Mouse (Mus musculus): ENCODE results near the gene Adamtsl5. TPM values are rescaled to one million over a fixed set of nuclear protein-coding genes. Genes with fewer than 3 reads are reported as not detected.

Adamtsl5 gene
- polyA plus RNA-seq, 1 experiment from 2014 or later: 2.5 TPM

DNA sequence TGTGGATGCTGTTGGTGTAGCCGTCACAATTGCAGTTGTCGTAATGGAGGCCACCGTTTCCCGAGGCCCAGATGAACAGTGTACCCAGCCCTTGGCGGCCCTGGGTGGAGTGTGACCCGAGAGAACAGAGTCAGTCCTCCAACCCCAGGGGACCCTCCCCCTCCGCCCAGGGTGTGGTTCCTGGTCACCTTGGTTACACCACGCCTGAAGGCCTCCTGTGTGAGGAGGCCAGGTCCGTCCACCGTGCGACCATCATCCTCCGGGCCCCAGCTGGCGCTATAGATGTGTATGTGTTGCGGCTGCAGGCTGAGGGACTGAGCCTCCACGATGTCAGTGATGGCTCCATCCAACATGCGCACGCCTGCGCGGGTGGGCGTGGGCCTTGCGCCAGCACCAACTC lies 23.2 kb downstream of the Adamtsl5 start:
- Histone ChIP-seq H3K9ac (0 out of 2 replicates have a peak overlapping the region, but pooled peaks have one; percentile 15), H3K4me3 (replicated peaks) (no peak overlapping the region), H3K4me2 (no peak overlapping the region), H3K27ac (no peak overlapping the region; the same call in 1 of the 2 replicates), H3K4me1 (replicated peaks) (peaks cover 74% of the 10 kb centered on the region), H3K9me3 (replicated peaks) (no peaks in the 10 kb centered on the region), H3K36me3 (no peaks in the 10 kb centered on the region), H3K27me3 (no peaks in the 10 kb centered on the region)
- ATAC-seq (ENCODE audit: low read depth) (no peak), DNase-seq (no peak)
- WGBS (ENCODE audit: insufficient replicate concordance): 74% methylated on average over 21 of the region's 21 CpGs

GRCm38 (mm10) chr10:80324120-80325037 lies 23.8 kb downstream of the Adamtsl5 start:
- Histone ChIP-seq H3K4me1 (replicated peaks) (peaks cover 73% of the 10 kb centered on the region), H3K9me3 (replicated peaks) (no peaks in the 10 kb centered on the region), H3K36me3 (peaks cover 1% of the 10 kb centered on the region), H3K27me3 (no peaks in the 10 kb centered on the region), H3K27ac (peak overlapping the region; percentile 91), H3K4me2 (peak overlapping the region; percentile 100), H3K4me3 (replicated peaks) (peak overlapping the region; percentile 80), H3K9ac (peak overlapping the region; percentile 82)
- WGBS (ENCODE audit: insufficient replicate concordance): 73% methylated on average over 17 of the region's 17 CpGs
- no peak for DNase-seq
- ATAC-seq (ENCODE audit: low read depth): no peak

GRCm38 (mm10) chr10:80323261-80324119 lies 24.7 kb downstream of the Adamtsl5 start:
- under 1% methylated on average over 44 of the region's 46 CpGs for WGBS (ENCODE audit: insufficient replicate concordance)
- H3K4me3 ChIP-seq (replicated peaks): peak overlapping the region; percentile 80
- DNase-seq (peak; percentile 77), ATAC-seq (ENCODE audit: low read depth) (peak; percentile 67)
- peaks cover 10% of the 10 kb centered on the region for H3K36me3 ChIP-seq
- peak overlapping the region; percentile 82 for H3K9ac ChIP-seq
- peaks cover 73% of the 10 kb centered on the region for H3K4me1 ChIP-seq (replicated peaks)
- peak overlapping the region; percentile 100 for H3K4me2 ChIP-seq
- H3K9me3 ChIP-seq (replicated peaks): no peaks in the 10 kb centered on the region
- H3K27ac ChIP-seq: peak overlapping the region; percentile 91
- H3K27me3 ChIP-seq: no peaks in the 10 kb centered on the region

- 2% methylated on average over 28 of the region's 28 CpGs for WGBS (ENCODE audit: insufficient replicate concordance)
- Histone ChIP-seq H3K27me3 (0 out of 2 replicates have a peak, but pooled peaks cover under 1% of the 10 kb centered on the region), H3K9ac (peak overlapping the region; percentile 82), H3K4me1 (replicated peaks) (peaks cover 75% of the 10 kb centered on the region), H3K9me3 (replicated peaks) (no peaks in the 10 kb centered on the region), H3K36me3 (peaks cover 17% of the 10 kb centered on the region), H3K4me3 (replicated peaks) (peak overlapping the region; percentile 80), H3K4me2 (peak overlapping the region; percentile 100), H3K27ac (peak overlapping the region; percentile 91)
- no peak for DNase-seq
- ATAC-seq (ENCODE audit: low read depth): peak; percentile 8; the same call in 1 of the 2 replicates
Measured at GRCm38 (mm10) chr10:80322811-80323211, 25.4 kb downstream of the Adamtsl5 start.

GRCm38 (mm10) chr10:80321670-80322581 lies 26.3 kb downstream of the Adamtsl5 start:
- no peak for ATAC-seq (ENCODE audit: low read depth)
- WGBS (ENCODE audit: insufficient replicate concordance): 83% methylated on average over 21 of the region's 21 CpGs
- DNase-seq: no peak
- Histone ChIP-seq H3K9ac (peak overlapping the region; percentile 82), H3K4me2 (peak overlapping the region; percentile 100), H3K4me1 (replicated peaks) (peaks cover 84% of the 10 kb centered on the region), H3K27me3 (peaks cover 9% of the 10 kb centered on the region; the same call in 1 of the 2 replicates), H3K36me3 (peaks cover 24% of the 10 kb centered on the region), H3K9me3 (replicated peaks) (no peaks in the 10 kb centered on the region), H3K27ac (peak overlapping the region; percentile 91), H3K4me3 (replicated peaks) (peak overlapping the region; percentile 80)

GRCm38 (mm10) chr10:80321014-80321669 lies 27.1 kb downstream of the Adamtsl5 start:
- H3K4me2 ChIP-seq: peak overlapping the region; percentile 100
- 50% methylated on average over 6 of the region's 6 CpGs for WGBS (ENCODE audit: insufficient replicate concordance)
- peak overlapping the region; percentile 80 for H3K4me3 ChIP-seq (replicated peaks)

GRCm38 (mm10) chr10:80320340-80320760 lies 27.9 kb downstream of the Adamtsl5 start, which contains the start of gene 2310011J03Rik:
Gene 2310011J03Rik, minus strand, starts transcription at chr10:80320537.
- H3K27ac ChIP-seq: peak within 1 kb of the TSS; percentile 91
- H3K27me3 ChIP-seq: peaks cover 24% of the 10 kb centered on the region
- H3K4me1 ChIP-seq (replicated peaks): peaks cover 92% of the 10 kb centered on the region
- H3K9me3 ChIP-seq (replicated peaks): no peaks in the 10 kb centered on the region
- H3K4me2 ChIP-seq: peak within 1 kb of the TSS; percentile 100
- peak within 1 kb of the TSS; percentile 85 for H3K4me3 ChIP-seq (replicated peaks)
- H3K9ac ChIP-seq: peak within 1 kb of the TSS; percentile 93
- under 1% methylated on average over 34 of the region's 34 CpGs for WGBS (ENCODE audit: insufficient replicate concordance)
- DNase-seq (peak; percentile 87), ATAC-seq (ENCODE audit: low read depth) (peak; percentile 58)
- peaks cover 24% of the 10 kb centered on the region for H3K36me3 ChIP-seq

More at GRCm38 (mm10) chr10:80321014-80321669, 27.1 kb downstream of the Adamtsl5 start:
- DNase-seq (no peak), ATAC-seq (ENCODE audit: low read depth) (no peak)
- Histone ChIP-seq H3K4me1 (replicated peaks) (peaks cover 92% of the 10 kb centered on the region), H3K27ac (peak overlapping the region; percentile 91), H3K9ac (peak overlapping the region; percentile 37), H3K27me3 (peaks cover 16% of the 10 kb centered on the region), H3K36me3 (peaks cover 24% of the 10 kb centered on the region), H3K9me3 (replicated peaks) (no peaks in the 10 kb centered on the region)

DNA sequence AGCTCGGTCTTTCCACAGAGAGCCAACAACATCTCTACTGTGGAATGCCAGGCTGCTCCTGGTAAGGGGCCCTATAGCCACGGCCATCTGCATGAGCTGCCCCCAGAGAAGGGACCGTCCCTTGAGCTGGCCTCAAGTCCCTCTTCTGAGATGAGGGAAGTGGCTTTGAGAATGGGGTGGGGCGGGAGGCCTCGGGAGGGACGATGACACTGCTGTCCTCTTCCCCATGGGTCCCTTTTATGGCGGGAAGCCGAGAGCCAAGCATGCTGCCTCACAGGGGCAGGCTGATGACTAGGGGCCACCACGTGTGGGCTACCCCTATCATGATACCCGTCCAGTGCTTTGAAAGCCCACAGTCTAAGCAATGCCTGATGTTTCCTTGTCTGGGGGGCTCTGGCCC lies 31.2 kb downstream of the Adamtsl5 start:
- H3K36me3 ChIP-seq: peaks cover 24% of the 10 kb centered on the region
- peaks cover 67% of the 10 kb centered on the region for H3K4me1 ChIP-seq (replicated peaks)
- no peak overlapping the region for H3K4me3 ChIP-seq (replicated peaks)
- peak overlapping the region; percentile 59 for H3K27ac ChIP-seq
- H3K4me2 ChIP-seq: peak overlapping the region; percentile 37
- H3K9me3 ChIP-seq (replicated peaks): no peaks in the 10 kb centered on the region
- no peak for DNase-seq
- ATAC-seq (ENCODE audit: low read depth): no peak
- H3K27me3 ChIP-seq: peaks cover 58% of the 10 kb centered on the region
- WGBS (ENCODE audit: insufficient replicate concordance): 29% methylated on average over 10 of the region's 10 CpGs
- H3K9ac ChIP-seq: peak overlapping the region; percentile 51

DNA sequence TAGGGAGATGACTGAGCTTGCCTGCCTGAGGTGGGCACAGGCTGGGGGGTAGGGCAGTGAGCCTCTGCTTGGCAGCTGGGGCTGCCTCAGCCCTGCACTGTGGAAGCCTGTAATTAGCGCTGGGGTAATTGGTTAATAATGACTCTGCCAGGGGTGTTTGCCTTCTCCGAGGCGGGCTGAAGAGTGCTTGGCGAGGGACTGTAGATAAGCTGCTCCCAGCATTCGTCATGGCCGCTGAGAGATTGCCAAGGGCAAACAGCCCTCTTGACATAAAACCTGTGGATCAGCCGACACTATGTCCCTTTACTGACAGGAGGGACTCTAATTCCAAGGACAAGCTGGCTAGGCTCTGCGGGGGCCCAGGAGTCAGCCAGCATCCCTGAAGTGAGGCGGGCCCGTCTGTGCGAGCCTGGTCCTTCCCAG lies 31.8 kb downstream of the Adamtsl5 start:
- H3K4me3 ChIP-seq (replicated peaks): no peak overlapping the region
- H3K27ac ChIP-seq: peak overlapping the region; percentile 15
- DNase-seq (no peak), ATAC-seq (ENCODE audit: low read depth) (no peak)
- H3K4me1 ChIP-seq (replicated peaks): peaks cover 60% of the 10 kb centered on the region
- peak overlapping the region; percentile 51 for H3K9ac ChIP-seq
- WGBS (ENCODE audit: insufficient replicate concordance): 17% methylated on average over 11 of the region's 11 CpGs
- H3K36me3 ChIP-seq: peaks cover 24% of the 10 kb centered on the region
- H3K4me2 ChIP-seq: peak overlapping the region; percentile 37
- H3K9me3 ChIP-seq (replicated peaks): no peaks in the 10 kb centered on the region
- H3K27me3 ChIP-seq: peaks cover 64% of the 10 kb centered on the region

DNA sequence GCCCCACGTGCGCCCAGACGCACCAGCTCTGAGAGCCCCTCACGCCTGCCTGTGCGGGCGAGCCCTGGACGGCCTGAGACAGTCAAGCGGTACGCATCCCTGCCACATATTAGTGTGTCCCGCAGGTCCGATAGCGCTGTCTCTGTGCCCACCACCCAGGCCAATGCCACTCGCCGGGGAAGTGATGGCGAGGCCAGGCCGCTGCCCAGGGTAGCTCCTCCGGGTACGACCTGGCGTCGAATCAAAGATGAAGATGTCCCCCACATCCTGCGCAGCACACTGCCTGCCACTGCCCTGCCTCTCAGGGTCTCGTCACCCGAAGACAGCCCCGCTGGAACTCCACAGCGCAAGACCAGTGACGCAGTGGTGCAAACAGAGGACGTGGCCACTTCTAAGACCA lies 32.9 kb downstream of the Adamtsl5 start:
- ATAC-seq (ENCODE audit: low read depth): no peak
- no peak overlapping the region for H3K4me3 ChIP-seq (replicated peaks)
- no peak for DNase-seq
- 39% methylated on average over 27 of the region's 27 CpGs for WGBS (ENCODE audit: insufficient replicate concordance)
- H3K4me1 ChIP-seq (replicated peaks): peaks cover 52% of the 10 kb centered on the region
- no peak overlapping the region for H3K4me2 ChIP-seq
- peaks cover 24% of the 10 kb centered on the region for H3K36me3 ChIP-seq
- no peak overlapping the region for H3K9ac ChIP-seq
- H3K9me3 ChIP-seq (replicated peaks): no peaks in the 10 kb centered on the region
- H3K27me3 ChIP-seq: peaks cover 75% of the 10 kb centered on the region
- H3K27ac ChIP-seq: no peak overlapping the region

Data from liver, embryonic 13.5 days (tissue).